Mouse (Mus musculus) A20 (cell line): ENCODE measurements at regions not wholly inside any gene's neighbourhood (a gene's known extent, or its start where the extent isn't known, plus 50 kb on each side); places are given as distances from the start of the nearest gene placed in this dataset.
A peak's percentile ranks its signal among the peaks of the same experiment; 100 is the strongest.

Experiments used
- DNase-seq: peaks from one replicate; pipeline ENCODE4 v3.0.0-alpha.2; 2011; ENCODE audit warnings: low read depth, low spot score

DNA sequence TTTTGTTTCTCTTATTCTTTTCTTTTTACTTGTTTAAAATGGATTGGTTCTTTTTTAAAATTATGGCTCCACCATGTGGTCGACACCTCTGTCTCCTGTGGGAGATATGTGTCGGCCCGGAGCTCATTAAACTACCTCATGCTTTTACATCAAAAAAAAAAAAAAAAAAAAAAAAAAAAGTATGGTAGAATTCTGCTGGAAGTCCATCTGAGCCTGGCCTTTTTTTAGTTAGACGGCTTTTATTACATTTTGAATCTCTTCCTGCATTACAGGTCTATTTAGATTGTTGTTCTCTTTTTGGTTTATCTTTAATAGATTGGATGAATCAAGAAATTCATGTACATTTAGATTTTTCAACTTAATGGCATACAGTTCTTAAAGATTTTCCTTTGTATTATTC is 350.8 kb upstream of the Ascc3 start:
- no peak for DNase-seq

DNA sequence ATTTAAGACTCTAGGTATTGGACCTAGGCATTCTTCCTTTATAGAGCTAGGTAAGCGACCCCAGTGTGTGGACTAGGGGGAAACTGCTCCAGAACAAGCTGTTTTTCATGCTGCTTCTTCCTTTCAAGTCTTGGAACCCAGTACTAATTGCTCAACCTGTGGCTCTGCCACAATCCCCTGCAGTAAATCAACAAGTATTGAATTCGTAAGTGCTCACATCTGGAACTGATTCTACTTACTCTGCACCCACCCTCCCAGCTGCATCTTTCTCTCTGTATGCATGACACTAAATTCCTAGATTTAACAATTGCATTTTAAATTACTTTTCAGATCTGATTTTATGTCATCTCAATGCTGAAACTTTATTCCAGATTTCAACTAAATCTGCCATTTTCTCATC is 388.9 kb upstream of the Ascc3 start:
- no peak for DNase-seq

DNA sequence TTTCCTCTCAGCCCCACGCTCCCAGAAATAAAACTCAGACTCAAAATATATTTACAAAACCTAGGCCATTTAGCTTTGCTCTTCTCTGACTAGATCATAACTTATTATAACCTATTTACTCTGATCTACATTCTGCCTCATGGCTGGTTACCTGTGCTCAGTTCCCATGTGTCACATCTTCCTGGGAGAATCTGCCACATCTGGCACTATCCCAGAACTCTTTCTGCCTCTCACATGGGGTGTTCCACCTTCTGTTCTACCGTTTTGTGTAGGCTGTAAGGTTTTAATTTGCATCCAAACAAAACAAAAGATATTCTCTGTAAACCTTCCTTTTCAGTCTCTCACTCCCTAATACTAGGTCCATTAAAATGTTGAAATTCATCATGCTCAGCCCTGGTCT is 390.8 kb upstream of the Ascc3 start:
- DNase-seq = no peak

DNA sequence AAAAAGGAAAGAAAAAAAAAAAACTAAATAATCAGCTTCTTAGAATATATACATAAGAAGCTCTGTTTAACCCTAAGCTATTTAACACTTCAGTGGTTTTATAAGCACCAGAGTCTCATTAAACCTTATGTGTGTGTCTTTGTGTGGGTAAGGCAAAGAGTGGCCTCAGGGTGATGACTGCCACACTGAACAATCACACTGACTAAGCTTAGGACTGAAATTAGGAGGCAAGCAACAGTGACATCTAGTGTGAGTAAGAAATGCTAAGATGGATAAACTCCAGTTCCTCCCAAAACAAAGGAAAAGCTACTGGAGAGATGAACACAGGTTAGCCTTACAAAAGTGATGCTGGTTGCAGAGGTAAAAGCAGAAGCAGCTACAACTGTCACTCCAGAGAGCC is 392.6 kb upstream of the Ascc3 start:
- DNase-seq = peak; percentile 25

DNA sequence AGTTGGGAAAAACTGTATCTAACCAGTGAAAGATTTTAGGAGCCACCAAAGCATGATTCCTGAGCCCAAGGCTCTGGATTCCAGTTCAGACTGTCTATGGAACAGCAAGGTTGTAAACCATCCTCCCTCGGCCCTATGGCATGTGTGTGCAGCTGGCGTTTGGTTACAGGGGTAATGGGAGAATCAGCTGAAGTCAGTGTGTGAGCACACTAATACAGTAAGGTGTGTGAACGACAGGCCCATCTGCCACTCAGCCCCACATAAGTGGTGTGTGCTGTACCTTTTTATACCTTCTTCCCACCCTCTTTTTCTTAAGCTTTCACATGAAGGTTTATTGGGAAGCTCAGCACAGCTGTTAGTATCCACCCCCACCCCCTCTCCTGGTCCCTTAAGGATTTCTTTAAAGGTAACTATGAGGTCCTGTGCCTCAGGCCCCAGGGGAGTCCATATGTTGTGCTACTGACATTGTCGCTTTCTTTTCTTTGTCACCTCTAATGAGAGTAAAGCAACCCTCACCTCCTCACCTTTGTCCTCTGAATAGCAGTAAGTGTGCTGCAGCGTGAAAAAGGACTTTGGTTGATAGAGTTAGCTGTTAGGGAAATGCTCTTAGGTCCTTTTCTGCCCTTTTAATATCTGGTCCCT is 394.5 kb upstream of the Ascc3 start:
- DNase-seq = no peak

DNA sequence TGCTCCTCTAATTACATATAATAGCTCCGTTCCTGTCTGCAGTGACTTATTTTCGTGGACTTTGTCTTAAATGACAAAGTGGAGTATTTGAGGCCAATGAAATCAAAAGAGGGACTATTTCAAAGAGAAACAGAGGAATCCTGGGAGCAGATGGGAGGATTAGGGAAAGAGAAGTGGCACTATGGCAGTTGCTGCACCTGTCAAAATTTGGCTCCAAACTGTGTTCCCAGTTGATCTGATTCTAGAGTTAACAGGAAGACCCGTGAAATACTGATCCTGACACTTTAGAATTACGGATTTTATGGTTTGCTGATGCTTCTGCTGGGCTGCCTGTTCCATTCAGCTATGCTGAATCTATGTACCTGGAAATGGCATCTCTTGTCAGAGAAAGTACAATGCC is 401.7 kb upstream of the Grik2 start:
- no peak for DNase-seq

DNA sequence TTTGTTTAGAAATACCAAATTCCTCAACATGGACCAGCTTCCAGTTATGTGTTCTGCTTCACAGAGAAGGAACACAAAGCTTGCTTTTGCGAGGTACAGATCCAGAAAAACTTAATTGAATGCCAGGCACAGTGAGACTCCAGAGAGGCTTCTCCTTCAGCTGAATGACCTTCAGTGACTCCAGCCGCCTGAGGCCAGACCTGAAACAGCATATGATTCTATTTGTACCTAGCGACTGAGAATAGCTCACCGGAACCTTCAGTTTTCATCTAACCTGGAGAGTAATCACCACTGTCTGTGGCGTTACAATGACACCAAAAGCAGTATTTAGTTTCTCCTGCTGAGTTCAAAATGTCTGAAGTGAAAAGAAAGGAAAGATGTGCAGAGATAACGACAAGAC is 380.6 kb upstream of the Grik2 start:
- DNase-seq = no peak

DNA sequence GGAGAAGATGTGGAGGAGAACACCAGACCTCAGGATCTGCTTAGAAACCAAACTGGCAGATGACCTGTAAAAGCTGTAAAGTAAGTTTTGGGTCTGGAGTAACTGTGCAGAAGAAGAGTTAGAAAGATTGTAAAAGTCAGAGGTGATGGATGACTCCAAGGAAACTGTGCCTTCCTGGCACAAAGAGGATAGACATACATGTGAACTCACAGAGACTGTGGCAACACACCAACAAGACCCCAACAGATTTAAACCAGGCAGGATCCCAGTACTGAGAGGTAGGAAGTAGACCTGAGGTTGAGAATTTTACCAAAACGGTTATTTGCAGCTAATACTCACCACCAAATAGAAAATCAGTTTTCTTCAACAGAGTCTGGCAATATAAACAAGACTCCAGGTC is 349.8 kb upstream of the Grik2 start:
- DNase-seq = no peak

DNA sequence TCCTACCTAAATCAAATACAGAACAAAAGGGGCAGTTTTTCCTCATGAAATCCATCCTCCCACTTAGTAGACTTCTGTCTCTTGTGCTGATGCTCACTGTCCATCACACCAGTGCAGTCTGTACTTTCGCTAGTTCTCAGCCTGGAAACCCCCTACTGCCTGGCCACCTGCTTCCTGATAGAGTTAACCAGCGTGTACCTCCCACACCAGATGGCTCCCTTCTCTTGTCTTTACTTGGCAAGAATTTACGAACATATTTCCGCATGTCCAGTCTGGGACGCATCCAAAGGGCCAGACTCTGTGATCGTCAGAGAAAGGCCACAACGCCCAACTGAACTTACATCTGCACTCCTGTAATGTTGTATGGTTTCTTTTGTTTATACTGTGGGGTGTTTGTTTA is 349.2 kb upstream of the Grik2 start:
- peak; percentile 85 for DNase-seq

DNA sequence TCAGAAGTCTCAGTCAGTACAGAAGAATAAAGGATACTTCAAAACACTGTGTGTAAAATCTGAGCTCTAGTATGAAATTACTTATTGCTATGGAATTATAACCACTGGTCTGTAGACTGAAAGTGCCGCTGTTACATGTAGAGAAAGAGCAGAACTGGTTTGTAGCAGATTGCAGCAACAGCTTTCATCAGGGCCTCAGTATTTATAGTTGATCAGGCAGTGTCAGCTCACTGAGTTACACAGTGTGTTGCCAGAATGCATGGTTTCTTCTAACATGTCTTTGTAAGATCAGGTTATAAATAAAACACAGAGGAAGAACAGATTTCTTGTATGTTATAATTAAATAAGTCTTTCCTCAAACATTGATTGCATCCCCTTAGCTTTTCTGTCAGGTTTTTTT is 347.6 kb upstream of the Grik2 start:
- DNase-seq = peak; percentile 32

DNA sequence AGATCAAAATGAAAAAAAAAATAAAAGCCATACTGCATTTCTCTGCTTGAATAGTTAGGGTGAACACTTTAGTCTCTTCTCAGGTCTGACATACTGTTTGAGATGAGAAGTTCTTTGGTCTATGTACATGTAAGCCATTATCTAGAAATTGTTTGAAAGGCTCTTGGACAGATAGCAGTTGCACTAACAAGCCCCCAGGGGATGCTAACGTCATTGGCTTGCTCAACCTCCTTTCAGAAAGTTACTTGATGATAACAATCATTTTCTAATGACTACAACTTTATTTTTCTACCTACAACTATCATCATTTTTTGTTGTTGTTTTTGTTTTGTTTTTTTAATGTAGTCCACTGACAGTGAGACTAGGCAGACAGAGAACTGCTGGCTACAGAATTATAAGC is 346.9 kb upstream of the Grik2 start:
- DNase-seq = peak; percentile 61
